8 mouse cellular contexts compared by ENCODE assay signal in genomic region chr4:117786963-117787362, GRCm38 (mm10). TPM values are rescaled to one million over a fixed set of nuclear protein-coding genes. Genes with fewer than 3 reads are reported as not detected.
A peak's percentile ranks its signal among the peaks of the same experiment; 100 is the strongest.
DNase-seq lines count a peak whose midpoint lies in the region; ATAC-seq and TF ChIP-seq lines count a peak whose summit lies in the region.

No protein-coding gene starts in this region.

- no peak for TF ChIP-seq EP300 in heart, postnatal 0 days (IDR thresholded peaks at IDR 0.05; ENCODE audit: low read depth)

- peak; percentile 8 for DNase-seq in CD4-positive helper T cell, adult 2 months (ENCODE audit: low read depth, low spot score)
- peak; percentile 62 for DNase-seq in heart, postnatal 0 days (ENCODE audit: low spot score)
- DNase-seq in limb, embryonic 10.5 days (ENCODE audit: low spot score): peak; percentile 70
- DNase-seq in midbrain, postnatal 0 days (ENCODE audit: low spot score): peak; percentile 32
- DNase-seq in urinary bladder, postnatal 36 days (ENCODE audit: low spot score in 2 of 2): no peak
- DNase-seq in right cerebral cortex, postnatal 36 days (ENCODE audit: low spot score in 2 of 2): no peak
- no peak for DNase-seq in adrenal gland, adult 8-10 months

- ATAC-seq in common myeloid progenitor, adult 5-6 weeks (replicated peaks; ENCODE audit: low read depth, poor library complexity, severe bottlenecking): peak; percentile 52
- ATAC-seq in heart, postnatal 0 days (ENCODE audit: insufficient read depth, low read depth): peak; percentile 88
- ATAC-seq in midbrain, postnatal 0 days (ENCODE audit: low FRiP score): no peak

- no peak for TF ChIP-seq CTCF in heart, postnatal 0 days (IDR thresholded peaks at IDR 0.05; ENCODE audit: low read depth)
- TF ChIP-seq CTCF in midbrain, postnatal 0 days (IDR thresholded peaks at IDR 0.05): no peak

- H3K27me3 ChIP-seq in heart, postnatal 0 days (ENCODE audit: control insufficient read depth, insufficient read depth, low read length): no peaks in the 10 kb centered on the region
- H3K27me3 ChIP-seq in limb, embryonic 10.5 days (ENCODE audit: low read depth, poor library complexity, severe bottlenecking): no peaks in the 10 kb centered on the region
- no peaks in the 10 kb centered on the region for H3K27me3 ChIP-seq in midbrain, postnatal 0 days (ENCODE audit: insufficient read depth, low read length)

- 24% methylated on average over 8 of the region's 8 CpGs for WGBS in heart, postnatal 0 days
- WGBS in limb, embryonic 10.5 days: 38% methylated on average over 8 of the region's 8 CpGs
- 42% methylated on average over 8 of the region's 8 CpGs for WGBS in midbrain, postnatal 0 days

- no peak overlapping the region for H3K9ac ChIP-seq in heart, postnatal 0 days (replicated peaks; ENCODE audit: low read depth, low read length)
- no peak overlapping the region for H3K9ac ChIP-seq in midbrain, postnatal 0 days (replicated peaks; ENCODE audit: low read length, poor library complexity, severe bottlenecking)

- H3K9me3 ChIP-seq in heart, postnatal 0 days (replicated peaks; ENCODE audit: control insufficient read depth, low read length): no peaks in the 10 kb centered on the region
- no peaks in the 10 kb centered on the region for H3K9me3 ChIP-seq in limb, embryonic 10.5 days (replicated peaks)
- no peaks in the 10 kb centered on the region for H3K9me3 ChIP-seq in midbrain, postnatal 0 days (ENCODE audit: low read length)

- peak overlapping the region; percentile 42 for H3K4me2 ChIP-seq in heart, postnatal 0 days (ENCODE audit: low read depth, low read length)
- no peak overlapping the region for H3K4me2 ChIP-seq in midbrain, postnatal 0 days (ENCODE audit: low read depth, low read length, poor library complexity, severe bottlenecking)

- no peaks in the 10 kb centered on the region for H3K36me3 ChIP-seq in heart, postnatal 0 days (replicated peaks; ENCODE audit: control insufficient read depth, insufficient read depth, low read length)
- H3K36me3 ChIP-seq in limb, embryonic 10.5 days: no peaks in the 10 kb centered on the region
- H3K36me3 ChIP-seq in midbrain, postnatal 0 days (ENCODE audit: insufficient read depth, low read length): no peaks in the 10 kb centered on the region

- H3K4me1 ChIP-seq in heart, postnatal 0 days (ENCODE audit: control insufficient read depth, insufficient read depth): no peaks in the 10 kb centered on the region
- H3K4me1 ChIP-seq in limb, embryonic 10.5 days: peaks cover 6% of the 10 kb centered on the region
- H3K4me1 ChIP-seq in midbrain, postnatal 0 days (ENCODE audit: insufficient read depth, low read length): no peaks in the 10 kb centered on the region

- no peak overlapping the region; the same call in 1 of the 2 replicates for H3K4me3 ChIP-seq in heart, postnatal 0 days (ENCODE audit: low read depth, low read length)
- H3K4me3 ChIP-seq in limb, embryonic 10.5 days: peak overlapping the region; percentile 27
- H3K4me3 ChIP-seq in midbrain, postnatal 0 days (ENCODE audit: low read depth, low read length): no peak overlapping the region

- no peak overlapping the region for H3K27ac ChIP-seq in heart, postnatal 0 days (ENCODE audit: low read depth)
- peak overlapping the region; percentile 53; the same call in 1 of the 2 replicates for H3K27ac ChIP-seq in limb, embryonic 10.5 days
- H3K27ac ChIP-seq in midbrain, postnatal 0 days (ENCODE audit: low read depth, low read length): no peak overlapping the region

RNA-seq across cellular contexts. Expression of gene Klf17, which starts 21.5 kb away (rescaled TPM):
- not detected in 2 replicates for total RNA-seq in common myeloid progenitor, adult 5-6 weeks (2017)
- total RNA-seq in heart, postnatal 0 days (2014; rRNA removed; ENCODE audit: low replicate concordance): not detected in 2 replicates
- polyA plus RNA-seq in heart, postnatal 0 days (2015; fragmentation: Nextera tagmentation; extraction: Ambion mirVana): not detected in 2 replicates
- polyA plus RNA-seq in limb, embryonic 10.5 days (2016; fragmentation: Nextera tagmentation; extraction: Ambion mirVana): 0.06 TPM in 1 of 2 replicates, not detected in the other
- not detected in 2 replicates for total RNA-seq in midbrain, postnatal 0 days (2014; rRNA removed)
- polyA plus RNA-seq in midbrain, postnatal 0 days (2015; fragmentation: Nextera tagmentation; extraction: Ambion mirVana): not detected in 2 replicates
- not detected for total RNA-seq in adrenal gland, adult 8-10 months (2022)

RNA-seq across cellular contexts. Expression of gene Slc6a9, which starts 47.3 kb away (rescaled TPM):
- total RNA-seq in common myeloid progenitor, adult 5-6 weeks (2017): 0.68 and 1.9 TPM in 2 replicates
- total RNA-seq in heart, postnatal 0 days (2014; rRNA removed; ENCODE audit: low replicate concordance): 2.1 and 3.6 TPM in 2 replicates
- 1.7 and 2.0 TPM in 2 replicates for polyA plus RNA-seq in heart, postnatal 0 days (2015; fragmentation: Nextera tagmentation; extraction: Ambion mirVana)
- 9.4 and 10.3 TPM in 2 replicates for polyA plus RNA-seq in limb, embryonic 10.5 days (2016; fragmentation: Nextera tagmentation; extraction: Ambion mirVana)
- 71.2 and 105 TPM in 2 replicates for total RNA-seq in midbrain, postnatal 0 days (2014; rRNA removed)
- polyA plus RNA-seq in midbrain, postnatal 0 days (2015; fragmentation: Nextera tagmentation; extraction: Ambion mirVana): 58.7 and 70.5 TPM in 2 replicates
- 10 to 100 TPM; 15.7 to 23.6 (median 19.2) TPM for total RNA-seq in adrenal gland, adult 8-10 months (2022)

Comparison
In these comparisons a context has a peak if more than half of its experiments do, and no peak if none do; other contexts are left out.
1. DNase-seq: peak in CD4-positive helper T cell, adult 2 months (single experiment), heart, postnatal 0 days (single experiment), limb, embryonic 10.5 days (single experiment) and midbrain, postnatal 0 days (single experiment); none in urinary bladder, postnatal 36 days (0 of 2), right cerebral cortex, postnatal 36 days (0 of 2) and adrenal gland, adult 8-10 months (single experiment).